Mouse (Mus musculus): ENCODE measurements around the gene Runx3.

Runx3 gene

GRCm38 (mm10) chr4:135120342-135121100 lies at the start of gene Runx3:
Runx3 (plus strand) TSS chr4:135120652.
- DNase-seq (ENCODE audit: low read depth, low spot score), result no peak

- DNase-seq (ENCODE audit: low read depth, low spot score), result no peak
Observed at GRCm38 (mm10) chr4:135072671-135073070, 47.8 kb upstream of the Runx3 start.

DNA sequence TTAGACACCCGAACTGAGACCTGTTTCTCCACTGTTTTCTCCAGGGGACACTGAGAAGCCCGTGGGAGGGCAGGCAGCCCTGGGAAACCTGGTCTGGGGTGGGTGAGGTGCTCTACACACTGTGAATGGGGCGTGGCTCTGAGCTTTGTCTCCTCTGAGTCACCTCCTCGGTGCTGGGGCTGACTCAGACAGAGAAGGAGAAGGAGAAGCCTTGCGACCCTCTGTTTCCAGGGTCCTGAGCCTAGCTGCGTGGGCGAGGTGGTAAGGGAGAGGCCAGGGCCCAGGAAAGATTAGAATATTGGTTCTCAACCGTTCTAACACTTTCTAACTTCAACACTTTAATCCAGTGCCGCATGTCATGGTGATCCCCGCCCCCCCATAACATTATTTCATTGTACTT lies 46.9 kb upstream of the Runx3 start:
- no peak for DNase-seq (ENCODE audit: low read depth, low spot score)

GRCm38 (mm10) chr4:135074646-135075045 lies 45.8 kb upstream of the Runx3 start:
- no peak for DNase-seq (ENCODE audit: low read depth, low spot score)

DNA sequence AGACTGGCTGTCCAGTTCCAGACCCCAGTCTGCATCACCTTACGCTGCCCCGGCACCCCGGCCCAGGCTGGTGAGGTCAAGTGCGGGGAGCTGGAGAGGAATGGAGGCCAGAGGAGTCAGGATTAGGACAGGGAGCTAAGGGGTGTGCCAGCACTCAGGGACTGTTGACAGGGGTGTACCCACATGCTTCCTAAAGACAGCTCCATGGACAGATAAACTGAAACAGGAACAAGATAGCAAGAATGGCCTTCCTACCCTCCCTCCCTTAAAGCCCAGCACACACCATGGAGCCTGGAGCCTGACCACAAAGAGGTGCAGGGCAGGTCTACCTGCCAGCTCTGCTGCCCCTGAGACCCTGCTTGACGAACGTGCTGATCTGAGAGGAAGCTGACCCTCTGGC lies 45.1 kb upstream of the Runx3 start:
- no peak for DNase-seq (ENCODE audit: low read depth, low spot score)

DNA sequence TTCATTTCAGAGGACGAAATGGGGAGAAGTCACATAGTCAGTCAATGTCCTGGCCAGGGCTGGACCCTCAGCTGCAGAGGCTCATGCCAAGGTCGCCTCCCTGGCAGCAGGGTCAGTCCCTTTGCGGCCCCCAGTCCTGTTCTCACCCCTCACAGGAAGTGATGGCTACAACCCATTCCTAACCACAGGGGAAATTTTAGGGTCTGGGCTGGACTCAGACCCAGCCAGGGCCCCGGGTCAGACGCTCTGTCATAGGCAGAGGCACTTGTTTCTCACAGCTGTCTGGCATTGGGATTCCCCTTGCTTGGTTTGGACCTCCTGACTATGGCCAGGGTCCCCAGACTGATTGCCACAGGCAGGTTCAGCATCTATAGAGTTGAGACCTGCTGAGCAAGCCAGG lies 43.8 kb upstream of the Runx3 start:
- DNase-seq (ENCODE audit: low read depth, low spot score), result no peak

- DNase-seq (ENCODE audit: low read depth, low spot score), result no peak
Observed at GRCm38 (mm10) chr4:135077196-135077595, 43.3 kb upstream of the Runx3 start.

- no peak for DNase-seq (ENCODE audit: low read depth, low spot score)
Observed at GRCm38 (mm10) chr4:135079859-135080640, 40.4 kb upstream of the Runx3 start.

GRCm38 (mm10) chr4:135080641-135080920 lies 39.9 kb upstream of the Runx3 start:
- no peak for DNase-seq (ENCODE audit: low read depth, low spot score)

- DNase-seq (ENCODE audit: low read depth, low spot score), result no peak
Observed at GRCm38 (mm10) chr4:135083089-135083488, 37.4 kb upstream of the Runx3 start.

GRCm38 (mm10) chr4:135085077-135085853 lies 35.2 kb upstream of the Runx3 start:
- DNase-seq (ENCODE audit: low read depth, low spot score), result no peak

DNA sequence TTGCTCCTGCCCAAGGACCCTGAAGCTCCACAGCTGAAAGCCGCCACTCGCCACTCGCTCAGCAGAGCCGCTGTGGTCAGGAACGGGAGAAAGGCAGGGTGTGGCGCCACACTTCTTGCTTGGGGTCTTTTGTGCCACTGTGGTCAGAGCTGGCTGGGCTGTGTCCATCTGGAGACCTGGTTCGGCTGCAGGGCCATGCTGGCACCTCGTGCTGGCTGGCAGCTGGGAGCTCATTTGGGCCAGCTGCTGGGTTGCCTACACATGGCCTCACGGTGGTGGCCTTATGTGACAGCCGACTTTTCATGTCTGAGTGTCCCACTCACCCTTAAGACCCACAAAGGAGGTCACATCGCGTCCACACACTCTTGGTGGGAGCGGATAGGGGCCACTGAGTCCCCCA lies 29.8 kb upstream of the Runx3 start:
- no peak for DNase-seq (ENCODE audit: low read depth, low spot score)

DNA sequence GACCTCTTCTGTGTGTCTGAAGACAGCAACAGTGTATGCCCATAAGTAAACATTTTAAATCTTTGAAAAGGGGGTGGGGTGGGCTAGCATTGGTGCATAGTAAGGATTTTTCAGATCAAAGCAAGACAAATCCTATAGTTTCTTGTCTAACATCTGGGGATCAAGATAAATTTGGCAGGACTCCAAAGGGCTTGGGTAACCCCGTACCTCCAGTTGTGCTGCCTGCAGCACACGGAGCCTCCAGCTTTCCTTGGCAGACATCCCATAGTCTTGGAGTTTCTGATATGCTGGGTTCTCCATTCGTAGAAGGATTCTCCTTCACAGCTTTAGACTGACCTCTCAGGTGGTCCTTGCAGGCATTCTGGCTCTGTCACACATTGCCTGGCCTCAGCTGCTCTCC lies 27.6 kb upstream of the Runx3 start:
- DNase-seq (ENCODE audit: low read depth, low spot score), result no peak

- DNase-seq (ENCODE audit: low read depth, low spot score), result no peak
Observed at GRCm38 (mm10) chr4:135095693-135096092, 24.8 kb upstream of the Runx3 start.

DNA sequence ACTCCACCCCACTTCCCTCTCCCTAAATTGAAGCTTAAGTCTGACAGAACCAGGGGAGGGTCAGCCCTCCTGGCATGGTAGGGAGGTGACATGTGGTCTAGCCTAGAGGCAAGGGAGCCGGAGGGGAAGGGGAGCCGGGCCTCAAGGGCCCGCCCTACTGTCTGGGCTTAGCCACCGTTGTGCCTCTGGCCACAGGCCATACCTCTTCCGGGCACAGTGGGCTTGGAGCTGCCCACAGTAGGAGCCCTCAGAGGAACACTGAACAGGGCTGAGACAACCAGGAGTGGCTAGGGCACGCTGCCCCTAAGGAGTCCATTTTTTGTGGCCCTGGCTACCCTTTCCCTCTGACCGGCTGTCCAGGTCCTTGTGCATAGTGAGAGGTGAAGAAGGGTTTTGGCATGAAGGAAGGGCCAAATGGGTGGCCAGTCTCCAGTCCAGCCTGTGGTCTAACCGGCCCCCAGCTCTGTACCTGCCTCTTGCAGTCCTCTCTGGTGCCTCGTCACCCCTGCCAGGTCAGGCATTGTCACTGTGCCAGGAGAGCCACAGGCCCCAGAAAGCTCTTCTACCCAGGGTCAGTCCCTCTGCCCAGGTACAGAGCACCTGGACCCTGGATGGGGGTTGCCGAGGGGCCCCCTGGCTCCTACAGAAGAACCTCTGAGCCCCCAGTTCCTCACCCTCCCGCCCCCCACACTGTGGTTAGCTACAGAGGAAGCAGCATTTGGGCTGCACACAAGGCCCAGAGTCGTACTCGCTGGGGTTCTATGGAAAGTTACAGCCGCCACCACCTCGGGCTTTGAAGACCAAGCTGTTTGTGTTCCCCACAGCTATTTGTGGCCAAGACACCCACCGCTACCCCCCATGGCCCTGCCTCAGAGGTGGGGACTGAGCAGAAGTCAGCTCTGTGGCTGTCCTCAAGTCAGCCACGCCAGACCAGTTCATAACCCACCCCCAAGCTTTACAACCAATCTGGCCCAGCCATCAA lies 22.3 kb upstream of the Runx3 start:
- DNase-seq (ENCODE audit: low read depth, low spot score), result no peak

- no peak for DNase-seq (ENCODE audit: low read depth, low spot score)
Observed at GRCm38 (mm10) chr4:135102019-135102740, 18.3 kb upstream of the Runx3 start.

- no peak for DNase-seq (ENCODE audit: low read depth, low spot score)
Observed at GRCm38 (mm10) chr4:135102761-135103160, 17.7 kb upstream of the Runx3 start.

- no peak for DNase-seq (ENCODE audit: low read depth, low spot score)
Observed at GRCm38 (mm10) chr4:135103800-135104199, 16.7 kb upstream of the Runx3 start.

DNA sequence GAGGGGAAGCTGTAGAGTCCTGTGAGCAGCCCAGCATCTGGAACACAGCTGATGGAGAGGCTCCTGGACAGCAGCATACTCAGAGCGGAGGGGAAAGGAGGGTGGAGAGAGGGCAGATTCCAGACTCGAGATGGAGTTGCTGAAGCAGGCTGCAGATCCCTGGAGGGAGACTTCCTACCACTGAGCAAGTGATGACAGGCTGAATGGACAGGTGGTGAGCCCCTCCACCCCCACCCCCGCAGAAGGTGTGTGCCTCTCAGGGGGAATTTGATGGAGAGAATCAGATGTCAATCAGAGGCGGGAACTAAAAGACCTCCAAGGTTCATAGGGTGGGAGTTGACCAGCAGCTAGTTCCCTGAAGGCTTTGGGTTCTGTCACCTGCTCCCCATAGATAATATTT lies 13.5 kb upstream of the Runx3 start:
- no peak for DNase-seq (ENCODE audit: low read depth, low spot score)

GRCm38 (mm10) chr4:135108666-135109065 lies 11.8 kb upstream of the Runx3 start:
- no peak for DNase-seq (ENCODE audit: low read depth, low spot score)

DNA sequence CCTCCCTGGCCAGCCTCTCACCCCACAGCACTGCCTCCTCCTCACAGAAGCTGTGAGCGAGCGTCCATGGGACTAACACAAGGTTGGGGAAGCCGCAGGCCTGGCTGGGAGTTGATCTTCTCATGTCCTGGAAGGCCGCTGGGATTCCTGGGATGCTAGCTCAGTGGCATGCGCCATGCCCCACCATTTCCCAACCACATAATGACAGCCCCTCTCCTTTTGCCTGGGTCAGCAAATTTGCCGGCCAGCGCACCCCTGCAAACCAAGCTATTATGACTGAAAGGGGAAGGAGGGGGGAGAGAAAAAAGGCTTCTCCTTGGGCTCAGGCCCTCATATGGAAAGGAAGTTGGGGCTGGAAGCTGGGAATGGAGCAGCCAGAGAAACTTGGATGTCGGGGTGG lies 6.8 kb upstream of the Runx3 start:
- DNase-seq (ENCODE audit: low read depth, low spot score), result no peak

Measured in WW6 (cell line).